Mouse (Mus musculus): ENCODE measurements around the gene Olfr547.

- TF ChIP-seq CTCF (IDR thresholded peaks at IDR 0.05; ENCODE audit: low read depth, low read length) (peak; percentile 30; the same call in 1 of the 2 replicates), POLR2A (IDR thresholded peaks at IDR 0.05; ENCODE audit: borderline replicate concordance, low read depth, low read length) (no peak)
Observed at GRCm38 (mm10) chr7:102506848-102507247, 27.7 kb upstream of the Olfr547 start.

Measured in bone marrow macrophage, adult 2 months (primary cell).